Mouse (Mus musculus): ENCODE measurements at regions not wholly inside any gene's neighbourhood (a gene's known extent, or its start where the extent isn't known, plus 50 kb on each side); places are given as distances from the start of the nearest gene placed in this dataset.
"Not testable (repeated sequence)": the region's sequence is repeated elsewhere in the genome, so short reads cannot be mapped to it uniquely, and the experiment has no call there.

DNA sequence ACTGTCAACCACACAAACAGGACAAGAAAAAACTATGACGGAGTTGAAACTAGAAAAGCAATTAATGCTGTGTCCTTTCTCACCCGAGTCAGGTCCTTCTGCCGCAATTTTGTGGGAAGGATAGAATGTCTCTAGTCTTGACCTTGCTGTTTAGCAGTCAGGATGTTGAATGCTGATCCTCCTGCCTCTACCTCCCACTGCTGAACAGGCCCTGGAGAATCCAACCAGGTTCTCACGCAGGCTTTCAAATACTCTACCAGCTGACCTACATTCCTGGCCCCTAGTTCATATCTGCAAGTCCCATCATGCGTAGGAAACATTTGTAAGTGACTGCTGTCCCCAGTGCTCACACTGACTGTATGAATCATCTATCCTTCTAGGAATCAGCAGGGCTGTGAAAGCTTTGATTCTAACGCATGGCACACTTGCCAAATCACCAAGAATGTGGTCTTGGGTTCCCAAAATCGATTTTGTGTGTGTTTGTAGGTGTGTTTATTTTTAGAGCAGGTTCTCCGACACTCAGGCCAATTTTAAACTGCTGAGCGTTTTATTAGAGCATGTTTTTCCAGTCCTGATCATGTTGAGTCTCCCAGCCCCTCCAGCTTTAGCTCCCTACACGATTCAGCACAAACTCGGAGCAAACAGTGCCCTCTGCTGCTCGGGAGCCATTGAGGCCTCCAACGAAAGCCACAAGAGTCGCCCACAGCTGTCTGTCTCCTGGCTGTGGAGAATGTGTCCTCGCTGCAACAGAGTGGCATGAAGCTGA, 545.4 kb downstream of the Zfp704 start:
- H3K9ac ChIP-seq: no peak overlapping the region
- no peaks in the 10 kb centered on the region for H3K36me3 ChIP-seq (replicated peaks; ENCODE audit: control insufficient read depth, insufficient read depth)

DNA sequence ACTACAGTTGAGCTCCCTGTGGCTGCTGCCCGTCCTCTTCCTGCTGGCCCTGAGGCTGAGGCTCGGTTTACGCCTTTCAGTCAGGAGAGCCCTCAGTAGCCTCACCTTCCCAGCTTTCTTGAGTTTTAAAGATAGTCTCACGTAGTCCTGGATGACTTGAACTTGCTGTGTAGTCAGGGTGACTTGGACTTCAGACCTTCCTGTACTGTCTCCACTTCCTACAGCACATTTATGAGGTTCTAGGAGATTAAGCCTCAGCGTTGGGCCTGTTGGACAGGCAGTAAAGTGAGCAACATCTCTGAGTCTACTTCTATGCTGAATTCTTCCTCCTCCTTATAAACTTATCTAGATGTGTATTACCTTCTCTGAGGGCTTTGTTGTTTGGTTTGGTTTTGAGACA, 546.2 kb downstream of the Zfp704 start:
- no peaks in the 10 kb centered on the region for H3K4me1 ChIP-seq (replicated peaks; ENCODE audit: control insufficient read depth, insufficient read depth, low read length)
- no peaks in the 10 kb centered on the region for H3K9me3 ChIP-seq (ENCODE audit: control insufficient read depth, low read length)
- WGBS: 85% methylated on average over 5 of the region's 5 CpGs
- H3K9ac ChIP-seq: no peak overlapping the region
- H3K27me3 ChIP-seq (ENCODE audit: control insufficient read depth, insufficient read depth, low read length): no peaks in the 10 kb centered on the region
- no peak overlapping the region for H3K4me3 ChIP-seq (replicated peaks; ENCODE audit: low read length)
- ATAC-seq (ENCODE audit: low FRiP score) (no peak), DNase-seq (ENCODE audit: low spot score) (no peak)
- no peaks in the 10 kb centered on the region for H3K36me3 ChIP-seq (replicated peaks; ENCODE audit: control insufficient read depth, insufficient read depth)
- no peak overlapping the region for H3K4me2 ChIP-seq (replicated peaks)
- no peak overlapping the region for H3K27ac ChIP-seq

More for the DNA sequence above, 545.4 kb downstream of the Zfp704 start:
- 47% methylated on average over 15 of the region's 15 CpGs for WGBS
- H3K9me3 ChIP-seq (ENCODE audit: control insufficient read depth, low read length): no peaks in the 10 kb centered on the region
- H3K4me1 ChIP-seq (replicated peaks; ENCODE audit: control insufficient read depth, insufficient read depth, low read length): no peaks in the 10 kb centered on the region
- H3K27me3 ChIP-seq (ENCODE audit: control insufficient read depth, insufficient read depth, low read length): no peaks in the 10 kb centered on the region
- no peak overlapping the region for H3K4me2 ChIP-seq (replicated peaks)
- DNase-seq (ENCODE audit: low spot score) (peak; percentile 57), ATAC-seq (ENCODE audit: low FRiP score) (peak; percentile 40; the same call in 1 of the 2 replicates)
- no peak overlapping the region for H3K27ac ChIP-seq
- H3K4me3 ChIP-seq (replicated peaks; ENCODE audit: low read length): no peak overlapping the region

DNA sequence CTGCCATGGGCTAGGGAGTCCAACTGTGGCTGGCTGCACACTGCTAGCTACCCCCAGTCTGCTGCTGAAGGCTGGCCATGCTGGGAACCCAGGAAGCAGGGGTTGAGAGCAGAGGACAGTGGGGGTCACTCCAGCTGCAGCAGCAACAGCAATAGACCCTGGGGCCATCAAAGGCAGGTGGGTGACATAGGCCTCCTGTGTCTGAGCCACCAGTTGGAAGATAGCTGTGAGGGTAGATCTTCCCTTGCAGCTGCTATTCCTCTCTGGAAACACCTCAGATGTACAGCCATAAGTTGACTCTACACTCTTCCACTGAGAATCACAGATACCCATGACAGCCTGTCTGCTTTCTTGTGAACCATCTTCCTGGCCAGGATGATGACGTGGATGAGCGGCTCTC, 548.5 kb downstream of the Zfp704 start:
- H3K9me3 ChIP-seq (ENCODE audit: control insufficient read depth, low read length): no peaks in the 10 kb centered on the region
- no peak overlapping the region for H3K27ac ChIP-seq
- H3K4me2 ChIP-seq (replicated peaks): no peak overlapping the region
- no peak for ATAC-seq (ENCODE audit: low FRiP score)
- no peak overlapping the region for H3K4me3 ChIP-seq (replicated peaks; ENCODE audit: low read length)
- WGBS: 77% methylated on average over 2 of the region's 2 CpGs
- no peaks in the 10 kb centered on the region for H3K4me1 ChIP-seq (replicated peaks; ENCODE audit: control insufficient read depth, insufficient read depth, low read length)
- no peak for DNase-seq (ENCODE audit: low spot score)
- no peak overlapping the region for H3K9ac ChIP-seq
- H3K36me3 ChIP-seq (replicated peaks; ENCODE audit: control insufficient read depth, insufficient read depth): no peaks in the 10 kb centered on the region
- H3K27me3 ChIP-seq (ENCODE audit: control insufficient read depth, insufficient read depth, low read length): no peaks in the 10 kb centered on the region

DNA sequence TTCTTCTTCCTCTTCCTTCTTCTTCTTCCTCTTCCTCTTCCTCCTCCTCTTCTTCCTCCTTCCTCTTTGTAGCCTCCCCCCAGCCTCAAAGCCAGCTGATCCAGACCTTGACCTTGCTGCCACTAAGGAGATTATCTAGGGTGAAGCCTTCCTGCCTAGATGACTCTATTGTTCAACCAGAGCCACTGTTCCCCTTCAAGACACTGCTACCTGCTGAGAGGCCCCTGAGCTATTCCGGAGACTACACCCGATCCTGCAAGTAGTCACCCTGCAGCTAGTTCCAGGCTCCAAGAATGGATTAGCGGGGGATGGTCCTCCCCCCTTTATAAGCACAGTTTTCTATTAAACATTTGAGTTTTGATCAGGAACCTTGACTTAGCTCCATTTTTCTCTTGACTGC, 552.2 kb downstream of the Zfp704 start:
- not testable (repeated sequence) for H3K36me3 ChIP-seq (replicated peaks; ENCODE audit: control insufficient read depth, insufficient read depth); DNase-seq (ENCODE audit: low spot score); H3K9ac ChIP-seq; H3K27me3 ChIP-seq (ENCODE audit: control insufficient read depth, insufficient read depth, low read length); H3K4me1 ChIP-seq (replicated peaks; ENCODE audit: control insufficient read depth, insufficient read depth, low read length); H3K27ac ChIP-seq; H3K4me3 ChIP-seq (replicated peaks; ENCODE audit: low read length); H3K9me3 ChIP-seq (ENCODE audit: control insufficient read depth, low read length); H3K4me2 ChIP-seq (replicated peaks); ATAC-seq (ENCODE audit: low FRiP score)
- 52% methylated on average over 3 of the region's 3 CpGs for WGBS

DNA sequence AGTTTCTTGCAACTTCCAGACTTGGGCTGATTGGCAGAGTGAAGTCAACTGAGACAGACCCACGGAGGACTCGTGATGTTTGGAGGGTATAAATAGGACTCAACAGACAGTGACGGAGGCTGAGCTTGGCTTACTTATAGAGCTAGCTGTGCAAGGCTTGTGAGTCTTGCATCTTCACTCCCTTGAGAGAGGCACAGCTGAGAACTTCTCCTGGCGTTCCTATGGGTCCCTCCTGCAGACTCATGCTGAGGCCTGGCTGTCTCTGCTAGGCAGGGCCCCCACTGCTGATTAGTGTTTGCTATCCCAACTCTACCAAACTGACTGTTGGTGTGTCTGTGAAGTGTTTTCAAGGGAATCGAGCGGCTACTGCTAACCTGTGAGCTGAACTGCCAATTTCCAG, 553.0 kb downstream of the Zfp704 start:
- Histone ChIP-seq H3K4me1 (replicated peaks; ENCODE audit: control insufficient read depth, insufficient read depth, low read length) (no peaks in the 10 kb centered on the region), H3K27ac (no peak overlapping the region), H3K27me3 (ENCODE audit: control insufficient read depth, insufficient read depth, low read length) (no peaks in the 10 kb centered on the region), H3K4me2 (replicated peaks) (no peak overlapping the region), H3K9me3 (ENCODE audit: control insufficient read depth, low read length) (no peaks in the 10 kb centered on the region), H3K36me3 (replicated peaks; ENCODE audit: control insufficient read depth, insufficient read depth) (no peaks in the 10 kb centered on the region), H3K4me3 (replicated peaks; ENCODE audit: low read length) (no peak overlapping the region), H3K9ac (no peak overlapping the region)
- DNase-seq (ENCODE audit: low spot score) (no peak), ATAC-seq (ENCODE audit: low FRiP score) (no peak)
- 82% methylated on average over 6 of the region's 6 CpGs for WGBS

- ATAC-seq (ENCODE audit: low FRiP score) (no peak), DNase-seq (ENCODE audit: low spot score) (no peak)
- H3K4me2 ChIP-seq (replicated peaks): no peak overlapping the region
- H3K9ac ChIP-seq: no peak overlapping the region
- H3K4me3 ChIP-seq (replicated peaks; ENCODE audit: low read length): no peak overlapping the region
- H3K36me3 ChIP-seq (replicated peaks; ENCODE audit: control insufficient read depth, insufficient read depth): no peaks in the 10 kb centered on the region
- no peaks in the 10 kb centered on the region for H3K9me3 ChIP-seq (ENCODE audit: control insufficient read depth, low read length)
- 63% methylated on average over 6 of the region's 6 CpGs for WGBS
- H3K27ac ChIP-seq: no peak overlapping the region
- H3K4me1 ChIP-seq (replicated peaks; ENCODE audit: control insufficient read depth, insufficient read depth, low read length): no peaks in the 10 kb centered on the region
- no peaks in the 10 kb centered on the region for H3K27me3 ChIP-seq (ENCODE audit: control insufficient read depth, insufficient read depth, low read length)
These were observed 554.1 kb downstream of the Zfp704 start for GRCm38 (mm10) chr3:9055780-9056179.
